Mouse (Mus musculus) adrenal gland (tissue): ENCODE measurements around the gene Hspa1b.
"Not testable (repeated sequence)": the region's sequence is repeated elsewhere in the genome, so short reads cannot be mapped to it uniquely, and the experiment has no call there.

Source experiments
- intact Hi-C: fragments of 180-260 bp; cut with DNase I; formaldehyde crosslinking; loops from one replicate; pipeline ENCODE4 v1.15.1; 2025

The Hspa1b gene

GRCm38 (mm10) chr17:34982328-34982727, 23.3 kb upstream of the Hspa1b start:
- intact Hi-C loops, result loop anchor here (5.0 kb wide), 1 partner anchor 145 kb away; the partner anchor contains the start of genes Dxo and Stk19

- intact Hi-C loops, result loop anchor here (2.0 to 5.0 kb wide), 2 partner anchors 29 to 144 kb away; partner anchors contain the start of genes Dxo and Stk19
Observed at GRCm38 (mm10) chr17:34981690-34982180, 22.7 kb upstream of the Hspa1b start, which contains the start of gene Lsm2. Gene Lsm2, plus strand, starts transcription at chr17:34981862.

GRCm38 (mm10) chr17:34980655-34981054, 21.6 kb upstream of the Hspa1b start:
- intact Hi-C loops, result loop anchor here (2.0 to 5.0 kb wide), 2 partner anchors 28 to 143 kb away; partner anchors contain the start of genes Dxo and Stk19

- intact Hi-C loops, result loop anchor here (2.0 to 5.0 kb wide), 2 partner anchors 27 to 142 kb away; partner anchors contain the start of genes Dxo and Stk19
Observed at GRCm38 (mm10) chr17:34979631-34980030, 20.6 kb upstream of the Hspa1b start.

GRCm38 (mm10) chr17:34978239-34978638, 19.2 kb upstream of the Hspa1b start:
- intact Hi-C loops, result no loop called here

- intact Hi-C loops, result no loop called here
Observed at GRCm38 (mm10) chr17:34977000-34977399, 18.0 kb upstream of the Hspa1b start.

GRCm38 (mm10) chr17:34975581-34976492, 16.8 kb upstream of the Hspa1b start:
- intact Hi-C loops, result no loop called here

GRCm38 (mm10) chr17:34972069-34972749, 13.2 kb upstream of the Hspa1b start, which contains the start of the genes Hspa1a and Hspa1l:
Gene Hspa1a, minus strand, starts transcription at chr17:34972156.
Gene Hspa1l, plus strand, starts transcription at chr17:34972703.
- intact Hi-C loops, result not testable (repeated sequence)

GRCm38 (mm10) chr17:34971694-34972068, 12.6 kb upstream of the Hspa1b start:
- intact Hi-C loops, result not testable (repeated sequence)

GRCm38 (mm10) chr17:34970850-34971249, 11.8 kb upstream of the Hspa1b start:
- intact Hi-C loops, result not testable (repeated sequence)

- intact Hi-C loops, result not testable (repeated sequence)
Observed at GRCm38 (mm10) chr17:34969822-34970221, 10.8 kb upstream of the Hspa1b start, which contains the start of gene Gm20481. Gene Gm20481, plus strand, starts transcription at chr17:34969912.

GRCm38 (mm10) chr17:34965627-34966026, 6.6 kb upstream of the Hspa1b start:
- intact Hi-C loops, result no loop called here

GRCm38 (mm10) chr17:34964640-34965049, 5.6 kb upstream of the Hspa1b start:
- intact Hi-C loops, result no loop called here

GRCm38 (mm10) chr17:34962841-34963240, 3.8 kb upstream of the Hspa1b start:
- intact Hi-C loops, result no loop called here

- intact Hi-C loops, result no loop called here
Observed at GRCm38 (mm10) chr17:34962125-34962524, 3.1 kb upstream of the Hspa1b start.

- intact Hi-C loops, result no loop called here
Observed at GRCm38 (mm10) chr17:34960702-34961493, 1.9 kb upstream of the Hspa1b start.

GRCm38 (mm10) chr17:34959881-34960515, 960 bp upstream of the Hspa1b start:
- intact Hi-C loops, result no loop called here

- intact Hi-C loops, result not testable (repeated sequence)
Observed at GRCm38 (mm10) chr17:34958734-34959129, 306 bp downstream of the Hspa1b start.

GRCm38 (mm10) chr17:34957966-34958365, 1.1 kb downstream of the Hspa1b start:
- intact Hi-C loops, result not testable (repeated sequence)

- intact Hi-C loops, result not testable (repeated sequence)
Observed at GRCm38 (mm10) chr17:34957291-34957690, 1.7 kb downstream of the Hspa1b start.
